Mouse (Mus musculus): ENCODE data around the gene Nhsl2. TPM values are rescaled to one million over a fixed set of nuclear protein-coding genes. Genes with fewer than 3 reads are reported as not detected.
"Not testable (repeated sequence)": the region's sequence is repeated elsewhere in the genome, so short reads cannot be mapped to it uniquely, and the experiment has no call there.

Nhsl2 gene
- polyA plus RNA-seq, 1 experiment = 10.9 TPM

- Histone ChIP-seq H3K4me3 (replicated peaks; ENCODE audit: control insufficient read depth, low read depth, low read length) (no peak overlapping the region), H3K4me1 (ENCODE audit: control insufficient read depth, insufficient read depth, low read length) (no peaks in the 10 kb centered on the region; the same call in 1 of the 2 replicates), H3K27ac (ENCODE audit: control insufficient read depth, insufficient read depth, low read depth, low read length, poor library complexity) (no peak overlapping the region)
- TF ChIP-seq POLR2A (IDR thresholded peaks at IDR 0.05; ENCODE audit: borderline replicate concordance, control insufficient read depth, low read depth, low read length) (no peak), CTCF (IDR thresholded peaks at IDR 0.05; ENCODE audit: control insufficient read depth, insufficient read depth, low read length) (no peak)
- 52% methylated on average over 3 of the region's 3 CpGs for WGBS
Observed at GRCm38 (mm10) chrX:102090605-102091004, 241.4 kb downstream of the Nhsl2 start.

GRCm38 (mm10) chrX:102094381-102094904 lies 245.3 kb downstream of the Nhsl2 start:
- H3K27ac ChIP-seq (ENCODE audit: control insufficient read depth, insufficient read depth, low read depth, low read length, poor library complexity) = no peak overlapping the region
- H3K4me3 ChIP-seq (replicated peaks; ENCODE audit: control insufficient read depth, low read depth, low read length) = no peak overlapping the region
- WGBS = 30% methylated on average over 7 of the region's 7 CpGs
- no peaks in the 10 kb centered on the region; the same call in 1 of the 2 replicates for H3K4me1 ChIP-seq (ENCODE audit: control insufficient read depth, insufficient read depth, low read length)
- TF ChIP-seq CTCF (IDR thresholded peaks at IDR 0.05; ENCODE audit: control insufficient read depth, insufficient read depth, low read length) = no peak
- TF ChIP-seq POLR2A (IDR thresholded peaks at IDR 0.05; ENCODE audit: borderline replicate concordance, control insufficient read depth, low read depth, low read length) = no peak

GRCm38 (mm10) chrX:102101886-102102285 lies 252.7 kb downstream of the Nhsl2 start:
- TF ChIP-seq POLR2A (IDR thresholded peaks at IDR 0.05; ENCODE audit: borderline replicate concordance, control insufficient read depth, low read depth, low read length) (no peak), CTCF (IDR thresholded peaks at IDR 0.05; ENCODE audit: control insufficient read depth, insufficient read depth, low read length) (no peak)
- Histone ChIP-seq H3K4me3 (replicated peaks; ENCODE audit: control insufficient read depth, low read depth, low read length) (no peak overlapping the region), H3K27ac (ENCODE audit: control insufficient read depth, insufficient read depth, low read depth, low read length, poor library complexity) (no peak overlapping the region), H3K4me1 (ENCODE audit: control insufficient read depth, insufficient read depth, low read length) (no peaks in the 10 kb centered on the region; the same call in 1 of the 2 replicates)
- 32% methylated on average over 7 of the region's 7 CpGs for WGBS

GRCm38 (mm10) chrX:102103830-102104229 lies 254.6 kb downstream of the Nhsl2 start:
- H3K27ac ChIP-seq (ENCODE audit: control insufficient read depth, insufficient read depth, low read depth, low read length, poor library complexity); H3K4me3 ChIP-seq (replicated peaks; ENCODE audit: control insufficient read depth, low read depth, low read length); H3K4me1 ChIP-seq (ENCODE audit: control insufficient read depth, insufficient read depth, low read length): not testable (repeated sequence)
- 55% methylated on average over 2 of the region's 2 CpGs for WGBS

GRCm38 (mm10) chrX:102109349-102109748 lies 260.2 kb downstream of the Nhsl2 start:
- not testable (repeated sequence) for H3K4me3 ChIP-seq (replicated peaks; ENCODE audit: control insufficient read depth, low read depth, low read length); H3K27ac ChIP-seq (ENCODE audit: control insufficient read depth, insufficient read depth, low read depth, low read length, poor library complexity); H3K4me1 ChIP-seq (ENCODE audit: control insufficient read depth, insufficient read depth, low read length)
- WGBS = 36% methylated on average over 5 of the region's 5 CpGs

GRCm38 (mm10) chrX:102115676-102116075 lies 266.5 kb downstream of the Nhsl2 start:
- WGBS = 19% methylated on average over 4 of the region's 4 CpGs
- H3K4me3 ChIP-seq (replicated peaks; ENCODE audit: control insufficient read depth, low read depth, low read length) = no peak overlapping the region
- H3K27ac ChIP-seq (ENCODE audit: control insufficient read depth, insufficient read depth, low read depth, low read length, poor library complexity) = no peak overlapping the region
- H3K4me1 ChIP-seq (ENCODE audit: control insufficient read depth, insufficient read depth, low read length) = no peaks in the 10 kb centered on the region; the same call in 1 of the 2 replicates
- TF ChIP-seq POLR2A (IDR thresholded peaks at IDR 0.05; ENCODE audit: borderline replicate concordance, control insufficient read depth, low read depth, low read length) (no peak), CTCF (IDR thresholded peaks at IDR 0.05; ENCODE audit: control insufficient read depth, insufficient read depth, low read length) (no peak)

GRCm38 (mm10) chrX:102119042-102119864 lies 270.1 kb downstream of the Nhsl2 start, which contains the start of gene Pin4:
Gene Pin4, plus strand, starts transcription at chrX:102119447.
- WGBS = 8% methylated on average over 30 of the region's 30 CpGs
- H3K4me3 ChIP-seq (replicated peaks; ENCODE audit: control insufficient read depth, low read depth, low read length) = peak within 1 kb of the TSS; percentile 100
- no peak for TF ChIP-seq POLR2A (IDR thresholded peaks at IDR 0.05; ENCODE audit: borderline replicate concordance, control insufficient read depth, low read depth, low read length)
- no peak for TF ChIP-seq CTCF (IDR thresholded peaks at IDR 0.05; ENCODE audit: control insufficient read depth, insufficient read depth, low read length)
- H3K4me1 ChIP-seq (ENCODE audit: control insufficient read depth, insufficient read depth, low read length) = no peaks in the 10 kb centered on the region; the same call in 1 of the 2 replicates
- no peak within 1 kb of the TSS for H3K27ac ChIP-seq (ENCODE audit: control insufficient read depth, insufficient read depth, low read depth, low read length, poor library complexity)

GRCm38 (mm10) chrX:102121321-102121720 lies 272.1 kb downstream of the Nhsl2 start:
- H3K4me1 ChIP-seq (ENCODE audit: control insufficient read depth, insufficient read depth, low read length) = no peaks in the 10 kb centered on the region; the same call in 1 of the 2 replicates
- no peak overlapping the region for H3K4me3 ChIP-seq (replicated peaks; ENCODE audit: control insufficient read depth, low read depth, low read length)
- WGBS = 63% methylated on average over 2 of the region's 2 CpGs
- H3K27ac ChIP-seq (ENCODE audit: control insufficient read depth, insufficient read depth, low read depth, low read length, poor library complexity) = no peak overlapping the region
- TF ChIP-seq CTCF (IDR thresholded peaks at IDR 0.05; ENCODE audit: control insufficient read depth, insufficient read depth, low read length) (no peak), POLR2A (IDR thresholded peaks at IDR 0.05; ENCODE audit: borderline replicate concordance, control insufficient read depth, low read depth, low read length) (no peak)

Data from bone marrow, adult 2 months (tissue).